Mouse (Mus musculus): Measurements from ENCODE around the gene Gm31571. TPM values are rescaled to one million over a fixed set of nuclear protein-coding genes. Genes with fewer than 3 reads are reported as not detected.
"Not testable (repeated sequence)": the region's sequence is repeated elsewhere in the genome, so short reads cannot be mapped to it uniquely, and the experiment has no call there.

Gene Gm31571
- not detected in 2 replicates for polyA plus RNA-seq (2014; fragmentation: Nextera tagmentation; extraction: Ambion mirVana)

- DNase-seq (ENCODE audit: low spot score); H3K4me3 ChIP-seq (replicated peaks; ENCODE audit: low read length); H3K36me3 ChIP-seq (replicated peaks; ENCODE audit: control insufficient read depth, insufficient read depth); H3K27ac ChIP-seq; H3K27me3 ChIP-seq (ENCODE audit: control insufficient read depth, insufficient read depth, low read length); H3K4me2 ChIP-seq (replicated peaks); H3K9me3 ChIP-seq (ENCODE audit: control insufficient read depth, low read length); ATAC-seq (ENCODE audit: low FRiP score); H3K4me1 ChIP-seq (replicated peaks; ENCODE audit: control insufficient read depth, insufficient read depth, low read length); H3K9ac ChIP-seq: not testable (repeated sequence)
- no CpG with 5 or more reads among the region's 6 CpGs for whole genome bisulfite sequencing
These were observed at the start of gene Gm31571 for GRCm38 (mm10) chrY:22051253-22051652. Gene Gm31571, minus strand, starts transcription at chrY:22051353.

Data from hindbrain, embryonic 14.5 days (tissue).